Mouse (Mus musculus) brain, embryonic 14.5 days (tissue): ENCODE measurements at regions not wholly inside any gene's neighbourhood (a gene's known extent, or its start where the extent isn't known, plus 50 kb on each side); places are given as distances from the start of the nearest gene placed in this dataset.

Source experiments
- CTCF ChIP-seq: fragments of 200-500 bp; IDR thresholded peaks from 2 replicates; pipeline ENCODE4 v1.5.1; 2012; ENCODE audit warnings: inconsistent platforms, mild to moderate bottlenecking, moderate library complexity, borderline replicate concordance; ENCODE audit not compliant: insufficient read depth, insufficient read length; ENCODE audit errors: extremely low read depth
- POLR2A ChIP-seq: fragments of 200-500 bp; IDR thresholded peaks from 2 replicates; pipeline ENCODE4 v1.6.1; 2012; ENCODE audit warnings: mild to moderate bottlenecking, inconsistent platforms, borderline replicate concordance; ENCODE audit not compliant: poor library complexity, insufficient read depth, insufficient read length, severe bottlenecking; ENCODE audit errors: extremely low read depth

- no peak for TF ChIP-seq CTCF
- no peak for TF ChIP-seq POLR2A
Measured at GRCm38 (mm10) chr15:6230618-6231017, 69.0 kb upstream of the Dab2 start.
